Mouse (Mus musculus) embryonic fibroblast, embryonic 13.5 days (primary cell): ENCODE data around the gene Rorb. TPM values are rescaled to one million over a fixed set of nuclear protein-coding genes. Genes with fewer than 3 reads are reported as not detected.

ENCODE experiments used
- H3K27ac ChIP-seq: 2 replicates; pipeline ENCODE4 v1.5.1; 2012; ENCODE audit warnings: low read length, control low read depth, inconsistent platforms; ENCODE audit not compliant: insufficient read depth
- H3K4me1 ChIP-seq: 2 replicates; pipeline ENCODE4 v1.6.1; 2011; ENCODE audit warnings: low read length; ENCODE audit not compliant: control insufficient read depth, insufficient read depth
- H3K4me3 ChIP-seq: 2 replicates; pipeline ENCODE4 v1.5.1; 2011; ENCODE audit warnings: mild to moderate bottlenecking, control low read depth, low read length; ENCODE audit not compliant: insufficient read depth
- CTCF ChIP-seq: IDR thresholded peaks from 2 replicates; pipeline ENCODE4 v1.5.1; 2011; ENCODE audit warnings: mild to moderate bottlenecking, control low read depth, low read length, moderate library complexity, borderline replicate concordance; ENCODE audit not compliant: insufficient read depth
- POLR2A ChIP-seq: IDR thresholded peaks from 2 replicates; pipeline ENCODE4 v1.6.1; 2011; ENCODE audit warnings: low read depth, mild to moderate bottlenecking, control low read depth, low read length, moderate library complexity
- polyA plus RNA-seq: library from polyadenylated mRNA; stranded (reverse); fragments of >200 nt; gene quantifications from 2 replicates; pipeline ENCODE4 v1.2.4, GENCODE M21; 2011; ENCODE audit warnings: low read depth; ENCODE audit not compliant: missing spikeins, insufficient read length

The Rorb gene
- polyA plus RNA-seq, 1 experiment: 0.16 TPM

GRCm38 (mm10) chr19:19108596-19109381 is 2.2 kb downstream of the Rorb start:
- TF ChIP-seq POLR2A (no peak), CTCF (no peak)
- H3K4me1 ChIP-seq: no peaks in the 10 kb centered on the region
- H3K27ac ChIP-seq: no peak overlapping the region
- H3K4me3 ChIP-seq: no peak overlapping the region

GRCm38 (mm10) chr19:19104581-19104980 is 6.4 kb downstream of the Rorb start:
- H3K4me3 ChIP-seq: no peak overlapping the region
- H3K4me1 ChIP-seq: no peaks in the 10 kb centered on the region
- TF ChIP-seq POLR2A (no peak), CTCF (no peak)
- H3K27ac ChIP-seq: no peak overlapping the region

- no peak for TF ChIP-seq POLR2A
- TF ChIP-seq CTCF: no peak
- H3K4me1 ChIP-seq: no peaks in the 10 kb centered on the region
- no peak overlapping the region for H3K27ac ChIP-seq
- H3K4me3 ChIP-seq: no peak overlapping the region
These were observed 13.8 kb downstream of the Rorb start for GRCm38 (mm10) chr19:19097149-19097548.

GRCm38 (mm10) chr19:19089427-19089826 is 21.6 kb downstream of the Rorb start:
- Histone ChIP-seq H3K4me1 (no peaks in the 10 kb centered on the region), H3K27ac (no peak overlapping the region), H3K4me3 (no peak overlapping the region)
- no peak for TF ChIP-seq CTCF
- TF ChIP-seq POLR2A: no peak

- no peak for TF ChIP-seq POLR2A
- Histone ChIP-seq H3K4me3 (no peak overlapping the region), H3K27ac (no peak overlapping the region), H3K4me1 (no peaks in the 10 kb centered on the region)
These were observed 33.1 kb downstream of the Rorb start for GRCm38 (mm10) chr19:19077880-19078279.

- no peak for TF ChIP-seq POLR2A
- no peak for TF ChIP-seq CTCF
- no peaks in the 10 kb centered on the region for H3K4me1 ChIP-seq
- H3K4me3 ChIP-seq: no peak overlapping the region
- H3K27ac ChIP-seq: no peak overlapping the region
These were observed 36.2 kb downstream of the Rorb start for GRCm38 (mm10) chr19:19074756-19075155.

- no peaks in the 10 kb centered on the region for H3K4me1 ChIP-seq
- no peak overlapping the region for H3K27ac ChIP-seq
- TF ChIP-seq POLR2A: no peak
- no peak for TF ChIP-seq CTCF
- no peak overlapping the region for H3K4me3 ChIP-seq
These were observed 52.1 kb downstream of the Rorb start for GRCm38 (mm10) chr19:19058710-19059398.

GRCm38 (mm10) chr19:19058201-19058600 is 52.8 kb downstream of the Rorb start:
- Histone ChIP-seq H3K27ac (no peak overlapping the region), H3K4me3 (no peak overlapping the region), H3K4me1 (no peaks in the 10 kb centered on the region)
- TF ChIP-seq CTCF (no peak), POLR2A (no peak)

- Histone ChIP-seq H3K4me1 (no peaks in the 10 kb centered on the region), H3K27ac (no peak overlapping the region), H3K4me3 (no peak overlapping the region)
- TF ChIP-seq CTCF (no peak), POLR2A (no peak)
These were observed 67.9 kb downstream of the Rorb start for GRCm38 (mm10) chr19:19043138-19043537.

- Histone ChIP-seq H3K27ac (no peak overlapping the region), H3K4me3 (no peak overlapping the region), H3K4me1 (no peaks in the 10 kb centered on the region)
- TF ChIP-seq POLR2A (no peak), CTCF (no peak)
These were observed 70.2 kb downstream of the Rorb start for GRCm38 (mm10) chr19:19040800-19041199.
